Mouse (Mus musculus) midbrain, embryonic 16.5 days (tissue): ENCODE measurements at regions not wholly inside any gene's neighbourhood (a gene's known extent, or its start where the extent isn't known, plus 50 kb on each side); places are given as distances from the start of the nearest gene placed in this dataset.

Source experiments
- ATAC-seq: fragments of 200-750 bp; cut with Nextera tagmentation; 2 replicates; pipeline ENCODE4 v1.8.0; 2017; ENCODE audit warnings: moderate TSS enrichment
- H3K27ac ChIP-seq: fragments of 300-500 bp; sonication (generic); 2 replicates; pipeline ENCODE4 v1.5.1; 2014; ENCODE audit warnings: mild to moderate bottlenecking, low read length, mixed read lengths
- H3K27me3 ChIP-seq: fragments of 300-500 bp; sonication (generic); 2 replicates; pipeline ENCODE4 v1.6.1; 2014; ENCODE audit warnings: low read depth, low read length, mixed read lengths; ENCODE audit not compliant: control insufficient read depth, insufficient read depth
- H3K36me3 ChIP-seq: fragments of 300-500 bp; sonication (generic); 2 replicates; pipeline ENCODE4 v1.6.1; 2014; ENCODE audit warnings: mild to moderate bottlenecking, low read length, moderate library complexity, mixed read lengths; ENCODE audit not compliant: control insufficient read depth, insufficient read depth
- H3K4me1 ChIP-seq: fragments of 300-500 bp; sonication (generic); 2 replicates; pipeline ENCODE4 v1.6.1; 2014; ENCODE audit warnings: mild to moderate bottlenecking, low read length, mixed read lengths; ENCODE audit not compliant: control insufficient read depth, insufficient read depth
- H3K4me2 ChIP-seq: fragments of 300-500 bp; sonication (generic); 2 replicates; pipeline ENCODE4 v1.6.1; 2014; ENCODE audit warnings: mild to moderate bottlenecking, low read length, mixed read lengths
- H3K4me3 ChIP-seq: fragments of 300-500 bp; sonication (generic); 2 replicates; pipeline ENCODE4 v1.5.1; 2014; ENCODE audit warnings: low read depth, mild to moderate bottlenecking, low read length, moderate library complexity, mixed read lengths
- H3K9ac ChIP-seq: fragments of 300-500 bp; sonication (generic); 2 replicates; pipeline ENCODE4 v1.6.1; 2014; ENCODE audit warnings: low read depth, low read length, mixed read lengths
- H3K9me3 ChIP-seq: fragments of 300-500 bp; sonication (generic); replicated peaks from 2 replicates; pipeline ENCODE4 v1.6.1; 2014; ENCODE audit warnings: mild to moderate bottlenecking, low read length, mixed read lengths; ENCODE audit not compliant: control insufficient read depth, poor library complexity, severe bottlenecking
- WGBS: fragments of 180-500 bp; shearing (Covaris S2); extraction: QIAGEN DNeasy Blood & Tissue Kit; methylation state at CpG from one replicate; pipeline ENCODE4 v1.1.7; 2014; 5-methylcytosine and 5-hydroxymethylcytosine counted together

GRCm38 (mm10) chr19:14343890-14344289, 254.0 kb downstream of the Tle4 start:
- Histone ChIP-seq H3K4me1 (no peaks in the 10 kb centered on the region), H3K27me3 (no peaks in the 10 kb centered on the region), H3K9me3 (no peaks in the 10 kb centered on the region), H3K4me2 (no peak overlapping the region), H3K4me3 (no peak overlapping the region), H3K36me3 (no peaks in the 10 kb centered on the region), H3K27ac (no peak overlapping the region), H3K9ac (no peak overlapping the region)
- no peak for ATAC-seq
- WGBS = 89% methylated on average over 5 of the region's 5 CpGs

DNA sequence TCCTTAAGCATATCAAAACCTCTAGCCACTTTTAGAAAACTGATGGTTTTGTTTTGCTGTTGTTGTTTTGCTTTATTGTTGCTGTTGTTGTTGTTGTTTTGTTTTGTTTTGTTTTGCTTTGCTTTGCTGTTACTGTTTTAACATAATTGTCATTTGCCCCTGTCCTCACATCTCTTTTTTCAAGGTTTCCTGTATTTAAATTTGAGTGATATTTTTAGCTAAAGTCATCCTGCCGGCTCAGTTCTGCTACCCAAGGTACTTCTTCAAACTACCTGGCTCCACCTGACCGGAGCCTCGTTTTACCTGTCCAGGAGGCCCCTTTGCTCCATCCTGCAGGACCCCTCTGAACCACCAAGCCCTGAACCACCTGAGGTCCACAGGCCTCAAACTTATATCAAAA, 253.4 kb downstream of the Tle4 start:
- Histone ChIP-seq H3K4me2 (no peak overlapping the region), H3K4me1 (no peaks in the 10 kb centered on the region), H3K9ac (no peak overlapping the region), H3K9me3 (no peaks in the 10 kb centered on the region), H3K36me3 (no peaks in the 10 kb centered on the region), H3K27me3 (no peaks in the 10 kb centered on the region), H3K27ac (no peak overlapping the region), H3K4me3 (no peak overlapping the region)
- 89% methylated on average over 3 of the region's 3 CpGs for WGBS
- ATAC-seq = no peak

- no peaks in the 10 kb centered on the region for H3K9me3 ChIP-seq
- H3K4me3 ChIP-seq = no peak overlapping the region
- WGBS = 47% methylated on average over 2 of the region's 2 CpGs
- H3K4me1 ChIP-seq = no peaks in the 10 kb centered on the region
- H3K27me3 ChIP-seq = no peaks in the 10 kb centered on the region
- no peak for ATAC-seq
- H3K36me3 ChIP-seq = no peaks in the 10 kb centered on the region
- H3K9ac ChIP-seq = no peak overlapping the region
- no peak overlapping the region for H3K27ac ChIP-seq
- no peak overlapping the region for H3K4me2 ChIP-seq
These were observed 250.8 kb downstream of the Tle4 start for GRCm38 (mm10) chr19:14347026-14347425.

DNA sequence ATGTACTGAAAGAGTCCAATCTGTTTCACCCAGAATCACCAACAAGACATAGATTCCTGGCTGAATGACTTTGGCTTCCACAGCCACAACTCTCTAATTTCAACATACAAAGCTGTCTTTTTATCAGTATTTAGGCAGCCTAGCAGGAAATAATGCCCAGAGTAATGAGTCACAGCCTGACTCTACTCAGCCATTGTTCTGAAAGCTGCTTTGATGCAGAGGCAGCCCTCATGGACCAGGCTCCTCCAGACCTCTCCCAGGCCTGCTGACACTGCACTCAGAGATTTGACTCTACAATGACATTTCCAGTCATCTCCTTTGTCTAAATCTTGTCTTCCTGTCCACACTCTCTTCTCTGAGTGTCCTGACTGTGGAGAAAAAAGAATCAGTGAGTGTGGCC, 250.4 kb downstream of the Tle4 start:
- Histone ChIP-seq H3K4me3 (no peak overlapping the region), H3K9ac (no peak overlapping the region), H3K27me3 (no peaks in the 10 kb centered on the region), H3K9me3 (no peaks in the 10 kb centered on the region), H3K36me3 (no peaks in the 10 kb centered on the region), H3K4me1 (no peaks in the 10 kb centered on the region), H3K4me2 (no peak overlapping the region), H3K27ac (no peak overlapping the region)
- no peak for ATAC-seq

- Histone ChIP-seq H3K9me3 (no peaks in the 10 kb centered on the region), H3K4me1 (no peaks in the 10 kb centered on the region), H3K9ac (no peak overlapping the region), H3K27me3 (no peaks in the 10 kb centered on the region), H3K4me3 (no peak overlapping the region), H3K36me3 (no peaks in the 10 kb centered on the region), H3K27ac (no peak overlapping the region), H3K4me2 (no peak overlapping the region)
- WGBS = 37% methylated on average over 2 of the region's 2 CpGs
- ATAC-seq = no peak
These were observed 248.1 kb downstream of the Tle4 start for GRCm38 (mm10) chr19:14349753-14350152.

- H3K9me3 ChIP-seq = no peaks in the 10 kb centered on the region
- no peak overlapping the region for H3K4me2 ChIP-seq
- H3K36me3 ChIP-seq = no peaks in the 10 kb centered on the region
- 79% methylated on average over 4 of the region's 4 CpGs for WGBS
- H3K27ac ChIP-seq = no peak overlapping the region
- no peaks in the 10 kb centered on the region for H3K27me3 ChIP-seq
- no peak overlapping the region for H3K9ac ChIP-seq
- no peak overlapping the region for H3K4me3 ChIP-seq
- H3K4me1 ChIP-seq = no peaks in the 10 kb centered on the region
- no peak for ATAC-seq
These were observed 246.0 kb downstream of the Tle4 start for GRCm38 (mm10) chr19:14351728-14352340.

- over 99% methylated on average over 3 of the region's 3 CpGs for WGBS
- Histone ChIP-seq H3K9ac (no peak overlapping the region), H3K36me3 (no peaks in the 10 kb centered on the region), H3K4me2 (no peak overlapping the region), H3K27ac (no peak overlapping the region), H3K4me1 (no peaks in the 10 kb centered on the region), H3K27me3 (no peaks in the 10 kb centered on the region), H3K4me3 (no peak overlapping the region), H3K9me3 (no peaks in the 10 kb centered on the region)
- no peak for ATAC-seq
These were observed 245.3 kb downstream of the Tle4 start for GRCm38 (mm10) chr19:14352551-14352950.

DNA sequence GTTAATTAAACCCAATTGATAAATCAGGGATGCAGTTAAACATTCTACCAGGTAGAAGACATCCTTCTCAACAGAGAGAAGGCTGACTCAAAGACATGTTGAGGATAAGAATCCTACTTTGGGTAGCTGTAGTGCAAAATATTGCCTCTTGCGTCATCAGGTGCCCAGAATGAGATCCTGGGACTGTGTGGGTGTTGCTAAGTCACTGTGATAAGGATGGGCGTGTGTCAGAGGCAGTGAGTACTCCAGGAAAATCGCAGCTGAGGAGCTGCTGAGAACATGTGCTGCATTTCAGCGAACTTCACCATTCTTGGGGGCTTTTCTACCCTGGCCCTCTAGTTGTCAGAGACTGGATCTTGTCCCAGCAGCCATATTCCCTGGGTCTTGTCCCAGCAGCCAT, 244.7 kb downstream of the Tle4 start:
- Histone ChIP-seq H3K27me3 (no peaks in the 10 kb centered on the region), H3K4me1 (no peaks in the 10 kb centered on the region), H3K27ac (no peak overlapping the region), H3K9ac (no peak overlapping the region), H3K36me3 (no peaks in the 10 kb centered on the region), H3K4me2 (no peak overlapping the region), H3K4me3 (no peak overlapping the region), H3K9me3 (no peaks in the 10 kb centered on the region)
- no peak for ATAC-seq
- 90% methylated on average over 4 of the region's 4 CpGs for whole genome bisulfite sequencing

DNA sequence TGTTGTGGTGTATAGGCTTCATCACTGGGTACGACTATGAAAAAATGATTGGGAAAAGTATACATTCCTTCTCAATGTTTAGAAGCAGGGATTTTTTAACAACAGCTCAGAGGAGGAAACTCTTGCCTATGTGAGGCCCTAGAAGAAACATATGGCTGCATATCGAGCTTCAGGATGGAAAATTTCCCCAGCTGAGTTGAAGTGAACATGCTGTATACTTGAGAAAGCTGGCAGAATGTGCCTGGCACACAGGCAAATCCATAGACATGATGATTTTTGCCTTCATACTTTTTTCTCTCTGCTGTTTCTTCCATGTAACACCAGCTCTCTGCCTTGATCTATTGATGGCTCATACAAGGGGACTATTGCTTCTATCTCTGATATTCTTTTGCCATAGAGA, 242.7 kb downstream of the Tle4 start:
- WGBS = 86% methylated on average over 2 of the region's 2 CpGs
- H3K9me3 ChIP-seq = no peaks in the 10 kb centered on the region
- ATAC-seq = no peak
- no peak overlapping the region for H3K4me2 ChIP-seq
- no peaks in the 10 kb centered on the region; the same call in 1 of the 2 replicates for H3K27me3 ChIP-seq
- H3K9ac ChIP-seq = no peak overlapping the region
- H3K4me3 ChIP-seq = no peak overlapping the region
- H3K36me3 ChIP-seq = no peaks in the 10 kb centered on the region
- no peak overlapping the region for H3K27ac ChIP-seq
- H3K4me1 ChIP-seq = no peaks in the 10 kb centered on the region
